Mouse (Mus musculus) hematopoietic stem cell, adult 5-6 weeks (primary cell): ENCODE measurements around the gene Spata18. TPM values are rescaled to one million over a fixed set of nuclear protein-coding genes. Genes with fewer than 3 reads are reported as not detected.

Experiments
- ATAC-seq, 2 experiments: fragments of 125-278 bp in 1 of 2; replicated peaks in 1 of 2; 2 replicates each; pipeline ENCODE4 v1.8.0; 2016 to 2017; ENCODE audit warnings: inconsistent platforms in 2 of 2, mild to moderate bottlenecking in 2 of 2, moderate number of reproducible peaks in 2 of 2, low read depth in 1 of 2, moderate TSS enrichment in 1 of 2; ENCODE audit not compliant: low FRiP score in 2 of 2, poor library complexity in 2 of 2, severe bottlenecking in 2 of 2, insufficient read depth in 1 of 2, low TSS enrichment in 1 of 2
- total RNA-seq: library from RNA; stranded (forward); fragments of 172-1452, 232-1000 nt; gene quantifications from 2 replicates; pipeline ENCODE4 v1.2.3, GENCODE M21; 2017

Spata18 gene
- total RNA-seq: 0.25 TPM in 1 of 2 replicates, not detected in the other

- peak; percentile 22 to 35; a peak in 2 of 4 replicates for ATAC-seq
These were observed at the start of gene Spata18 for GRCm38 (mm10) chr5:73651061-73651854. Gene Spata18 (plus strand): TSS chr5:73651379.

- ATAC-seq: no peak
These were observed 48.3 kb upstream of the Spata18 start for GRCm38 (mm10) chr5:73602865-73603264.

GRCm38 (mm10) chr5:73604542-73604941 is 46.6 kb upstream of the Spata18 start:
- ATAC-seq: no peak

GRCm38 (mm10) chr5:73604964-73605363 is 46.2 kb upstream of the Spata18 start:
- no peak for ATAC-seq

GRCm38 (mm10) chr5:73611071-73611470 is 40.1 kb upstream of the Spata18 start:
- no peak for ATAC-seq

- no peak for ATAC-seq
These were observed 37.9 kb upstream of the Spata18 start for GRCm38 (mm10) chr5:73613296-73613695.

- peak; percentile 48 to 57 for ATAC-seq
These were observed 36.0 kb upstream of the Spata18 start for GRCm38 (mm10) chr5:73615211-73615610.

- ATAC-seq: no peak
These were observed 32.2 kb upstream of the Spata18 start for GRCm38 (mm10) chr5:73618969-73619368.

- no peak for ATAC-seq
These were observed 25.7 kb upstream of the Spata18 start for GRCm38 (mm10) chr5:73625505-73625904.

- ATAC-seq: no peak
These were observed 24.3 kb upstream of the Spata18 start for GRCm38 (mm10) chr5:73626842-73627241.

GRCm38 (mm10) chr5:73627559-73627958 is 23.6 kb upstream of the Spata18 start:
- no peak for ATAC-seq

- no peak for ATAC-seq
These were observed 23.2 kb upstream of the Spata18 start for GRCm38 (mm10) chr5:73627991-73628390.

- ATAC-seq: peak; percentile 98
These were observed 21.0 kb upstream of the Spata18 start for GRCm38 (mm10) chr5:73630141-73630540.

- no peak for ATAC-seq
These were observed 20.1 kb upstream of the Spata18 start for GRCm38 (mm10) chr5:73631001-73631558.

- ATAC-seq: no peak
These were observed 18.9 kb upstream of the Spata18 start, which contains the start of gene Lrrc66 for GRCm38 (mm10) chr5:73632291-73632690. Gene Lrrc66 (minus strand): TSS chr5:73632526.

- ATAC-seq: no peak
These were observed 18.0 kb upstream of the Spata18 start for GRCm38 (mm10) chr5:73633141-73633540.

- ATAC-seq: peak; percentile 50 to 58; a peak in 1 of 4 replicates
These were observed 13.7 kb upstream of the Spata18 start for GRCm38 (mm10) chr5:73637337-73638107.

GRCm38 (mm10) chr5:73641058-73641457 is 10.1 kb upstream of the Spata18 start:
- ATAC-seq: no peak
